9 mouse cellular contexts compared by ENCODE assay signal in genomic region chr5:137481138-137481537, GRCm38 (mm10). TPM values are rescaled to one million over a fixed set of nuclear protein-coding genes. Genes with fewer than 3 reads are reported as not detected.
DNase-seq lines count a peak whose midpoint lies in the region; ATAC-seq and TF ChIP-seq lines count a peak whose summit lies in the region.
"Had no signal": no experiment of that assay in that cellular context is flagged by ENCODE, and none has a peak within 500 bp of the region (broad histone marks: within the 10 kb centered on the region; RNA-seq: fewer than 3 reads in every experiment).

No protein-coding gene starts in this region.

- H3K4me1 ChIP-seq in midbrain, embryonic 10.5 days = peaks cover 46% of the 10 kb centered on the region
- H3K4me1 ChIP-seq in midbrain, embryonic 15.5 days = peaks cover 10% of the 10 kb centered on the region
- no peaks in the 10 kb centered on the region for H3K4me1 ChIP-seq in bone marrow macrophage, adult 2 months (ENCODE audit: control insufficient read depth, insufficient read depth, low read length)
- no peaks in the 10 kb centered on the region for H3K4me1 ChIP-seq in liver, embryonic 13.5 days (replicated peaks)

- no peaks in the 10 kb centered on the region for H3K36me3 ChIP-seq in midbrain, embryonic 10.5 days
- no peaks in the 10 kb centered on the region for H3K36me3 ChIP-seq in midbrain, embryonic 15.5 days (replicated peaks)
- H3K36me3 ChIP-seq in liver, embryonic 13.5 days = no peaks in the 10 kb centered on the region
- H3K36me3 ChIP-seq: heart, embryonic 15.5 days had no signal

- H3K9ac ChIP-seq in midbrain, embryonic 15.5 days = no peak overlapping the region
- no peak overlapping the region for H3K9ac ChIP-seq in liver, embryonic 13.5 days
- H3K9ac ChIP-seq: heart, embryonic 15.5 days had no signal

- H3K27me3 ChIP-seq in midbrain, embryonic 10.5 days (ENCODE audit: low read depth, poor library complexity, severe bottlenecking) = no peaks in the 10 kb centered on the region
- H3K27me3 ChIP-seq in midbrain, embryonic 15.5 days (replicated peaks) = peaks cover 10% of the 10 kb centered on the region
- peaks cover 22% of the 10 kb centered on the region for H3K27me3 ChIP-seq in liver, embryonic 13.5 days

- H3K9me3 ChIP-seq in midbrain, embryonic 10.5 days (replicated peaks) = no peaks in the 10 kb centered on the region
- no peaks in the 10 kb centered on the region for H3K9me3 ChIP-seq in midbrain, embryonic 15.5 days
- H3K9me3 ChIP-seq in liver, embryonic 13.5 days (replicated peaks) = no peaks in the 10 kb centered on the region
- H3K9me3 ChIP-seq: heart, embryonic 15.5 days had no signal

- no peak for ATAC-seq in midbrain, embryonic 15.5 days (replicated peaks)
- ATAC-seq in liver, embryonic 13.5 days (ENCODE audit: low read depth) = no peak

- H3K27ac ChIP-seq in midbrain, embryonic 10.5 days (replicated peaks) = peak overlapping the region; percentile 79
- H3K27ac ChIP-seq in midbrain, embryonic 15.5 days = no peak overlapping the region
- H3K27ac ChIP-seq in bone marrow macrophage, adult 2 months (ENCODE audit: insufficient read depth, low read depth, low read length) = no peak overlapping the region
- H3K27ac ChIP-seq in liver, embryonic 13.5 days = peak overlapping the region; percentile 68
- H3K27ac ChIP-seq: heart, embryonic 15.5 days had no signal

- TF ChIP-seq POLR2A in bone marrow macrophage, adult 2 months (IDR thresholded peaks at IDR 0.05; ENCODE audit: borderline replicate concordance, low read depth, low read length) = no peak

- peak; percentile 76 for DNase-seq in midbrain, embryonic 10.5 days (ENCODE audit: low spot score)
- DNase-seq in frontal cortex, postnatal 10 days (ENCODE audit: low spot score in 2 of 2) = peak; percentile 41 to 65
- DNase-seq in kidney, postnatal 14 days = peak; percentile 89
- DNase-seq in liver, embryonic 13.5 days = peak; percentile 23
- DNase-seq in retina, postnatal 7 days (ENCODE audit: low read depth, low spot score) = peak; percentile 61
- peak; percentile 65 for DNase-seq in urinary bladder, postnatal 25 days (ENCODE audit: low spot score)

- no peak overlapping the region for H3K4me2 ChIP-seq in midbrain, embryonic 15.5 days
- H3K4me2 ChIP-seq in liver, embryonic 13.5 days = no peak overlapping the region
- H3K4me2 ChIP-seq: heart, embryonic 15.5 days had no signal

- no peak overlapping the region for H3K4me3 ChIP-seq in midbrain, embryonic 10.5 days
- H3K4me3 ChIP-seq in midbrain, embryonic 15.5 days = no peak overlapping the region
- H3K4me3 ChIP-seq in bone marrow macrophage, adult 2 months (ENCODE audit: insufficient read depth, low read length) = no peak overlapping the region
- no peak overlapping the region for H3K4me3 ChIP-seq in liver, embryonic 13.5 days (replicated peaks)
- H3K4me3 ChIP-seq: heart, embryonic 15.5 days had no signal

- peak; percentile 38; the same call in 1 of the 2 replicates for TF ChIP-seq CTCF in bone marrow macrophage, adult 2 months (IDR thresholded peaks at IDR 0.05; ENCODE audit: low read depth, low read length)

RNA-seq across cellular contexts. Expression of gene Zan, which starts 4.3 kb away (rescaled TPM):
- polyA plus RNA-seq in midbrain, embryonic 10.5 days (2016; fragmentation: Nextera tagmentation; extraction: Ambion mirVana) = 0.07 and 0.09 TPM in 2 replicates
- 0.50 and 0.51 TPM in 2 replicates for polyA plus RNA-seq in midbrain, embryonic 15.5 days (2015; fragmentation: Nextera tagmentation; extraction: Ambion mirVana)
- polyA plus RNA-seq in bone marrow macrophage, adult 2 months (2012; ENCODE audit: insufficient read depth, insufficient read length, missing spikeins) = not detected in 2 replicates
- polyA plus RNA-seq in liver, embryonic 13.5 days (2015; fragmentation: Nextera tagmentation; extraction: Ambion mirVana) = 0.12 and 0.16 TPM in 2 replicates

RNA-seq across cellular contexts. Expression of gene Pop7, which starts 21.2 kb away (rescaled TPM):
- 54.1 and 55.3 TPM in 2 replicates for polyA plus RNA-seq in midbrain, embryonic 10.5 days (2016; fragmentation: Nextera tagmentation; extraction: Ambion mirVana)
- polyA plus RNA-seq in midbrain, embryonic 15.5 days (2015; fragmentation: Nextera tagmentation; extraction: Ambion mirVana) = 77.7 and 82.1 TPM in 2 replicates
- 15.8 and 17.4 TPM in 2 replicates for polyA plus RNA-seq in bone marrow macrophage, adult 2 months (2012; ENCODE audit: insufficient read depth, insufficient read length, missing spikeins)
- 45.7 and 46.1 TPM in 2 replicates for polyA plus RNA-seq in liver, embryonic 13.5 days (2015; fragmentation: Nextera tagmentation; extraction: Ambion mirVana)

RNA-seq across cellular contexts. Expression of gene Gigyf1, which starts 37.2 kb away (rescaled TPM):
- polyA plus RNA-seq in midbrain, embryonic 10.5 days (2016; fragmentation: Nextera tagmentation; extraction: Ambion mirVana) = 15.1 and 16.4 TPM in 2 replicates
- 20.2 and 23.5 TPM in 2 replicates for polyA plus RNA-seq in midbrain, embryonic 15.5 days (2015; fragmentation: Nextera tagmentation; extraction: Ambion mirVana)
- 42.0 and 48.3 TPM in 2 replicates for polyA plus RNA-seq in bone marrow macrophage, adult 2 months (2012; ENCODE audit: insufficient read depth, insufficient read length, missing spikeins)
- polyA plus RNA-seq in liver, embryonic 13.5 days (2015; fragmentation: Nextera tagmentation; extraction: Ambion mirVana) = 3.3 and 3.7 TPM in 2 replicates

RNA-seq across cellular contexts. Expression of gene Epo, which starts 51.9 kb away (rescaled TPM):
- polyA plus RNA-seq in midbrain, embryonic 10.5 days (2016; fragmentation: Nextera tagmentation; extraction: Ambion mirVana) = 2.6 and 5.5 TPM in 2 replicates
- polyA plus RNA-seq in midbrain, embryonic 15.5 days (2015; fragmentation: Nextera tagmentation; extraction: Ambion mirVana) = not detected in 2 replicates
- polyA plus RNA-seq in bone marrow macrophage, adult 2 months (2012; ENCODE audit: insufficient read depth, insufficient read length, missing spikeins) = not detected in 2 replicates
- 0.96 and 1.2 TPM in 2 replicates for polyA plus RNA-seq in liver, embryonic 13.5 days (2015; fragmentation: Nextera tagmentation; extraction: Ambion mirVana)
- polyA plus RNA-seq: heart, embryonic 15.5 days had no signal

RNA-seq across cellular contexts. Expression of gene Gnb2, which starts 52.2 kb away (rescaled TPM):
- 400 and 414 TPM in 2 replicates for polyA plus RNA-seq in midbrain, embryonic 10.5 days (2016; fragmentation: Nextera tagmentation; extraction: Ambion mirVana)
- 525 and 570 TPM in 2 replicates for polyA plus RNA-seq in midbrain, embryonic 15.5 days (2015; fragmentation: Nextera tagmentation; extraction: Ambion mirVana)
- 547 and 604 TPM in 2 replicates for polyA plus RNA-seq in bone marrow macrophage, adult 2 months (2012; ENCODE audit: insufficient read depth, insufficient read length, missing spikeins)
- polyA plus RNA-seq in liver, embryonic 13.5 days (2015; fragmentation: Nextera tagmentation; extraction: Ambion mirVana) = 139 and 159 TPM in 2 replicates

Comparison
In these comparisons a context has a peak if more than half of its experiments do, and no peak if none do; other contexts are left out.
1. H3K27ac ChIP-seq: peak in midbrain, embryonic 10.5 days (single experiment) and liver, embryonic 13.5 days (single experiment); none in midbrain, embryonic 15.5 days (single experiment) and bone marrow macrophage, adult 2 months (single experiment).
2. DNase-seq: peak in every context shown above with its lines; median percentile 89 in kidney, postnatal 14 days; 76 in midbrain, embryonic 10.5 days; 65 in urinary bladder, postnatal 25 days; 61 in retina, postnatal 7 days; 53 in frontal cortex, postnatal 10 days; 23 in liver, embryonic 13.5 days.